Mouse (Mus musculus) stomach, embryonic 15.5 days (tissue): Measurements from ENCODE around the gene Nxpe5. TPM values are rescaled to one million over a fixed set of nuclear protein-coding genes. Genes with fewer than 3 reads are reported as not detected.

ENCODE experiments used
- ATAC-seq: fragments of 200-750 bp; cut with Nextera tagmentation; 2 replicates; pipeline ENCODE4 v1.8.0; 2017; ENCODE audit warnings: low read depth, moderate number of reproducible peaks, moderate TSS enrichment; ENCODE audit not compliant: insufficient read depth, low FRiP score
- H3K27ac ChIP-seq: fragments of 300-500 bp; sonication (generic); 2 replicates; pipeline ENCODE4 v1.5.1; 2015; ENCODE audit warnings: mild to moderate bottlenecking, inconsistent platforms
- H3K27me3 ChIP-seq: fragments of 300-500 bp; sonication (generic); replicated peaks from 2 replicates; pipeline ENCODE4 v1.6.1; 2015; ENCODE audit warnings: inconsistent platforms
- H3K36me3 ChIP-seq: fragments of 300-500 bp; sonication (generic); 2 replicates; pipeline ENCODE4 v1.6.1; 2015; ENCODE audit warnings: inconsistent platforms
- H3K4me1 ChIP-seq: fragments of 300-500 bp; sonication (generic); 2 replicates; pipeline ENCODE4 v1.6.1; 2015; ENCODE audit warnings: inconsistent platforms
- H3K4me2 ChIP-seq: fragments of 300-500 bp; sonication (generic); 2 replicates; pipeline ENCODE4 v1.6.1; 2015; ENCODE audit warnings: mild to moderate bottlenecking, inconsistent platforms
- H3K4me3 ChIP-seq: fragments of 300-500 bp; sonication (generic); replicated peaks from 2 replicates; pipeline ENCODE4 v1.5.1; 2015; ENCODE audit warnings: inconsistent platforms
- H3K9ac ChIP-seq: fragments of 300-500 bp; sonication (generic); 2 replicates; pipeline ENCODE4 v1.6.1; 2015; ENCODE audit warnings: inconsistent platforms
- H3K9me3 ChIP-seq: fragments of 300-500 bp; sonication (generic); 2 replicates; pipeline ENCODE4 v1.6.1; 2016; ENCODE audit warnings: inconsistent platforms
- WGBS: fragments of 180-500 bp; shearing (Covaris S2); methylation state at CpG from one replicate; pipeline ENCODE4 v1.1.7; 2015; 5-methylcytosine and 5-hydroxymethylcytosine counted together
- polyA plus RNA-seq: library from polyadenylated mRNA; unstranded; fragments of >200 nt; fragmentation: Nextera tagmentation; extraction: Ambion mirVana; gene quantifications from 2 replicates; pipeline ENCODE4 v1.2.1, GENCODE M21; 2015

Nxpe5 gene
- polyA plus RNA-seq, 1 experiment from 2014 or later = not detected

GRCm38 (mm10) chr5:138219864-138220263 lies 5.8 kb upstream of the Nxpe5 start:
- H3K4me2 ChIP-seq = no peak overlapping the region
- H3K4me3 ChIP-seq = no peak overlapping the region
- H3K36me3 ChIP-seq = no peaks in the 10 kb centered on the region
- H3K4me1 ChIP-seq = no peaks in the 10 kb centered on the region
- no peaks in the 10 kb centered on the region for H3K9me3 ChIP-seq
- H3K27me3 ChIP-seq = no peaks in the 10 kb centered on the region
- H3K27ac ChIP-seq = no peak overlapping the region
- 27% methylated on average over 2 of the region's 2 CpGs for WGBS
- no peak overlapping the region for H3K9ac ChIP-seq
- ATAC-seq = no peak

- no peak for ATAC-seq
- H3K27me3 ChIP-seq = no peaks in the 10 kb centered on the region
- no peak overlapping the region for H3K4me3 ChIP-seq
- H3K4me2 ChIP-seq = no peak overlapping the region
- H3K9ac ChIP-seq = no peak overlapping the region
- H3K27ac ChIP-seq = no peak overlapping the region
- no peaks in the 10 kb centered on the region for H3K4me1 ChIP-seq
- no peaks in the 10 kb centered on the region for H3K36me3 ChIP-seq
- H3K9me3 ChIP-seq = no peaks in the 10 kb centered on the region
- WGBS = 23% methylated on average over 4 of the region's 4 CpGs
These were observed 3.6 kb upstream of the Nxpe5 start for GRCm38 (mm10) chr5:138222111-138222510.

GRCm38 (mm10) chr5:138223287-138223686 lies 2.4 kb upstream of the Nxpe5 start:
- WGBS = 51% methylated on average over 3 of the region's 3 CpGs
- H3K27me3 ChIP-seq = no peaks in the 10 kb centered on the region
- no peak for ATAC-seq

DNA sequence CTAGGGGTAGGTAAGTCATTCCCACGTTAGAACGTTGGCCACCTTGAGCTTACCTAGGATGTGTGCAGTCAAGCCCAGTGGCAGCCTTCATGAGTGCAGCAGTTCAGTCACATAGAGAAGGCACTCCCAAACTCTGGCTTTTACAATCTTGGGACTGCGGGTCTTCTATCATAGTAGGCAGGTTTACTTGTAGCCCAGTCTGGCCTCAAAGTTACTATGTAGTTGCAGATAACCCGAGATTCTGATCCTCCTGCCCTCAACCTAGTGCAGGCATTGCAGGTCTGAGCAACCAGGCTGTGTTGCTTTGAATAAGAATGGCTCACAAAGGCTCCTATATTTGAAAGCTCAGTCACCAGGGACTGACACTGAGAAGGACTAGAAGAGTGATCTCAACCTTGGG lies 793 bp downstream of the Nxpe5 start:
- H3K9me3 ChIP-seq = no peaks in the 10 kb centered on the region
- no peak overlapping the region for H3K4me2 ChIP-seq
- H3K9ac ChIP-seq = no peak overlapping the region
- WGBS = 70% methylated on average over 4 of the region's 4 CpGs
- no peak overlapping the region for H3K27ac ChIP-seq
- no peak overlapping the region for H3K4me3 ChIP-seq
- H3K4me1 ChIP-seq = no peaks in the 10 kb centered on the region
- H3K27me3 ChIP-seq = no peaks in the 10 kb centered on the region
- ATAC-seq = no peak
- H3K36me3 ChIP-seq = no peaks in the 10 kb centered on the region

More at GRCm38 (mm10) chr5:138223287-138223686, 2.4 kb upstream of the Nxpe5 start:
- Histone ChIP-seq H3K4me1 (no peaks in the 10 kb centered on the region), H3K36me3 (no peaks in the 10 kb centered on the region), H3K9ac (no peak overlapping the region), H3K9me3 (no peaks in the 10 kb centered on the region), H3K4me2 (no peak overlapping the region), H3K27ac (no peak overlapping the region), H3K4me3 (no peak overlapping the region)

GRCm38 (mm10) chr5:138227367-138227766 lies 1.7 kb downstream of the Nxpe5 start:
- Histone ChIP-seq H3K4me1 (no peaks in the 10 kb centered on the region), H3K4me3 (no peak overlapping the region), H3K27me3 (no peaks in the 10 kb centered on the region), H3K27ac (no peak overlapping the region), H3K9ac (no peak overlapping the region), H3K4me2 (no peak overlapping the region), H3K9me3 (no peaks in the 10 kb centered on the region), H3K36me3 (no peaks in the 10 kb centered on the region)
- ATAC-seq = no peak
- 59% methylated on average over 2 of the region's 2 CpGs for WGBS

DNA sequence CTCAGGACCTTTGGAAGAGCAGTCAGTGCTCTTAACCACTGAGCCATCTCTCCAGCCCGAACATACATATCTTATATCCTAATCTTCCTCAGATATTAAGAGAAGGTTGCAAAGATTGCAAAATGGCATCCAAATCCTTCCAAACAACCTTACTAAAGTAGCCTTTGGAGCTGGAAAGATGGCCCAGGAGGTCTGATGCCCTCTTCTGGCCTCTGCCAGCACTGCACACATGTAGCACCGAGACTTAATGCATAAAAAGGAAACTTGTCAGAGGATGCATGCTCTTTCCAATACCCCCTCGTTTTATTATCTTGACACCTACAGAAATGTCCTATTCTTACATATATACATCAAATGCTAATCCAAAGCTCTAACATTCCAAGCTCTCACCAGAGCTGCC lies 2.3 kb downstream of the Nxpe5 start:
- 55% methylated on average over 3 of the region's 3 CpGs for whole genome bisulfite sequencing
- H3K36me3 ChIP-seq = no peaks in the 10 kb centered on the region
- no peak overlapping the region for H3K9ac ChIP-seq
- no peaks in the 10 kb centered on the region for H3K4me1 ChIP-seq
- no peak for ATAC-seq
- H3K9me3 ChIP-seq = no peaks in the 10 kb centered on the region
- H3K27ac ChIP-seq = no peak overlapping the region
- no peak overlapping the region for H3K4me2 ChIP-seq
- H3K27me3 ChIP-seq = no peaks in the 10 kb centered on the region
- no peak overlapping the region for H3K4me3 ChIP-seq

GRCm38 (mm10) chr5:138229511-138229910 lies 3.8 kb downstream of the Nxpe5 start:
- no peaks in the 10 kb centered on the region for H3K9me3 ChIP-seq
- no peak overlapping the region for H3K4me3 ChIP-seq
- ATAC-seq = no peak
- H3K4me2 ChIP-seq = no peak overlapping the region
- H3K27me3 ChIP-seq = no peaks in the 10 kb centered on the region
- H3K27ac ChIP-seq = no peak overlapping the region
- H3K36me3 ChIP-seq = no peaks in the 10 kb centered on the region
- H3K4me1 ChIP-seq = no peaks in the 10 kb centered on the region
- no peak overlapping the region for H3K9ac ChIP-seq
- WGBS = 87% methylated on average over 3 of the region's 3 CpGs

DNA sequence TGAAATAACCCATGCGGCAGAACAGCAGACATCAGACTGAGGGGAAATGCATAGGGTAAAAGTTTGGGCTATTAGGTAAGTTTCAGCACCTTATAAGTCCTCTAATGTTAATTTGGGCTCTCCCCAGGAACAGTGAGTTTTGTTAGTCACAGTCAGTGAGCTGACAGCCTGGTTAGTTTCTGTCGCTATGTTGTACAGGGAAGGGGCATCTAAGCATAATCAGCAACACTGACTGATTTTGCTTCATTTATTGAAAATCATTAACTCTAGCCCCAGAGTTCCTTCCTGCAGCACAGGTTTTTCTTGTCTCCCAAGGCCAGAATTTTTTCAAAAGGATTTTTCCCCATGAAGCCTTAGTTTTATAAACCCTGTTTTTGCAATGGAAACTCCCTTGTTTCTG lies 8.1 kb downstream of the Nxpe5 start:
- no peak for ATAC-seq
- 69% methylated on average over 2 of the region's 2 CpGs for WGBS
- Histone ChIP-seq H3K4me2 (no peak overlapping the region), H3K9ac (no peak overlapping the region), H3K4me1 (no peaks in the 10 kb centered on the region), H3K36me3 (no peaks in the 10 kb centered on the region), H3K27me3 (no peaks in the 10 kb centered on the region), H3K9me3 (no peaks in the 10 kb centered on the region), H3K27ac (no peak overlapping the region), H3K4me3 (no peak overlapping the region)

DNA sequence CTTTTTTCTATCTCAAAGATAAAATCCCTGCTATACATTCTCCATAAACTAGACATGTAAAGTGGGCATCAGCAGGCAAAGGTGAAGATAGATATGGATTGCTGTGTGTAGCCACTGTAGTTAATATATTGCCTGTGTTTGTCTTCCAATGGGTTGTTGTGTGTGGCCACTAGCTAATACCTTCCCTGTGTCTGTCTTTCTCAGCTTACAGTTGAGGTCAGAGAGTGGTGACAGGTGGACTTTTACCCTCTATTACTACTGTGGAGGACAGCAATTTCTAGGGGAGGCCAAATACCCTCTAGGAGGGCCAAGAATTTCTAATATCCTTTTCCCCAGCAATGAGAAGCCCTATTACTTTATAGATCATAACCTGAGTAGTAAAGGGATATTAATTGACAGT lies 8.5 kb downstream of the Nxpe5 start:
- Histone ChIP-seq H3K4me2 (no peak overlapping the region), H3K9ac (no peak overlapping the region), H3K4me3 (no peak overlapping the region), H3K4me1 (no peaks in the 10 kb centered on the region), H3K27me3 (no peaks in the 10 kb centered on the region), H3K36me3 (no peaks in the 10 kb centered on the region), H3K9me3 (no peaks in the 10 kb centered on the region), H3K27ac (no peak overlapping the region)
- no peak for ATAC-seq

DNA sequence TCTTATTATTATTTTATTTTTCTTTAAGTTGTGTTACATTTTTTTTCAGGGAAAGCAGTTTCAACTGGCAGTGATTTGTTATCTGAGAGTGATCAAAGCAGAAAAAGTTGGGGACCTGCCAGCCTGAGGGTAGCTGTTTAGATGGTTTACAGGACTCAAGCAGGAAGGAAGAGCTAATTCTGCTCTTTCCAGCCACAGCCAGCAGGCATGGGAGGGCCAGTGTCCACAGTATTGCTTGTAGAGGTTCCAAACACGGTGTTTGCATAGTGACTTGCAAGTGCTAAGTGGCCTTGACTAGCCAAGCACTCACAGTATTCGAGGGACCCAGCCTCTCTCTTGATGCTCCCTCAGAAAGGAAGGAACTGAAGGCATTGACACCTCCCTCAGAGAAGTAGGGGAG lies 15.8 kb downstream of the Nxpe5 start:
- Histone ChIP-seq H3K27me3 (no peaks in the 10 kb centered on the region), H3K27ac (no peak overlapping the region), H3K9ac (no peak overlapping the region), H3K4me2 (no peak overlapping the region), H3K4me3 (no peak overlapping the region), H3K36me3 (no peaks in the 10 kb centered on the region), H3K9me3 (no peaks in the 10 kb centered on the region), H3K4me1 (no peaks in the 10 kb centered on the region)
- 25% methylated on average over 2 of the region's 2 CpGs for WGBS
- ATAC-seq = no peak

- Histone ChIP-seq H3K9me3 (no peaks in the 10 kb centered on the region), H3K27ac (no peak overlapping the region), H3K36me3 (no peaks in the 10 kb centered on the region), H3K4me3 (no peak overlapping the region), H3K9ac (no peak overlapping the region), H3K4me2 (no peak overlapping the region), H3K4me1 (peaks cover 7% of the 10 kb centered on the region), H3K27me3 (no peaks in the 10 kb centered on the region)
- WGBS = 82% methylated on average over 12 of the region's 12 CpGs
- ATAC-seq = no peak
These were observed 25.4 kb downstream of the Nxpe5 start for GRCm38 (mm10) chr5:138251144-138251543.

- Histone ChIP-seq H3K4me1 (peaks cover 12% of the 10 kb centered on the region), H3K9me3 (no peaks in the 10 kb centered on the region), H3K27me3 (no peaks in the 10 kb centered on the region), H3K4me2 (no peak overlapping the region), H3K27ac (no peak overlapping the region), H3K9ac (no peak overlapping the region), H3K4me3 (no peak overlapping the region), H3K36me3 (no peaks in the 10 kb centered on the region)
- WGBS = 91% methylated on average over 3 of the region's 3 CpGs
- no peak for ATAC-seq
These were observed 27.4 kb downstream of the Nxpe5 start for GRCm38 (mm10) chr5:138253061-138253460.

- Histone ChIP-seq H3K9ac (peak within 1 kb of the TSS; percentile 73), H3K36me3 (peaks cover 12% of the 10 kb centered on the region; the same call in 1 of the 2 replicates), H3K4me1 (peaks cover 12% of the 10 kb centered on the region), H3K4me2 (peak within 1 kb of the TSS; percentile 87), H3K27me3 (no peaks in the 10 kb centered on the region), H3K27ac (peak within 1 kb of the TSS; percentile 90), H3K4me3 (peak within 1 kb of the TSS; percentile 87), H3K9me3 (no peaks in the 10 kb centered on the region)
- ATAC-seq = peak; percentile 99
- under 1% methylated on average over 38 of the region's 38 CpGs for WGBS
These were observed 29.8 kb downstream of the Nxpe5 start, which contains the start of gene Lamtor4 for GRCm38 (mm10) chr5:138255353-138256093. Gene Lamtor4, plus strand, starts transcription at chr5:138255482.
